Mouse (Mus musculus) kidney, postnatal 0 days (tissue): ENCODE measurements around the gene Dcun1d2. TPM values are rescaled to one million over a fixed set of nuclear protein-coding genes. Genes with fewer than 3 reads are reported as not detected.

Source experiments
- ATAC-seq: fragments of 200-750 bp; cut with Nextera tagmentation; replicated peaks from 2 replicates; pipeline ENCODE4 v1.8.0; 2017; ENCODE audit warnings: low read depth, moderate number of reproducible peaks, moderate TSS enrichment, moderate library complexity; ENCODE audit not compliant: low FRiP score
- DNase-seq: peaks from one replicate; pipeline ENCODE4 v3.0.0-alpha.2; 2016; ENCODE audit warnings: low spot score
- H3K27ac ChIP-seq: fragments of 300-500 bp; sonication (generic); 2 replicates; pipeline ENCODE4 v1.5.1; 2014; ENCODE audit warnings: mild to moderate bottlenecking
- H3K27me3 ChIP-seq: fragments of 300-500 bp; sonication (generic); 2 replicates; pipeline ENCODE4 v1.6.1; 2014; ENCODE audit warnings: low read length, mixed read lengths; ENCODE audit not compliant: insufficient read depth
- H3K36me3 ChIP-seq: fragments of 300-500 bp; sonication (generic); 2 replicates; pipeline ENCODE4 v1.6.1; 2014; ENCODE audit warnings: low read length, mixed read lengths; ENCODE audit not compliant: insufficient read depth
- H3K4me1 ChIP-seq: fragments of 300-500 bp; sonication (generic); replicated peaks from 2 replicates; pipeline ENCODE4 v1.6.1; 2014; ENCODE audit warnings: antibody characterized with exemption, low read length, mixed read lengths; ENCODE audit not compliant: insufficient read depth
- H3K4me2 ChIP-seq: fragments of 300-500 bp; sonication (generic); 2 replicates; pipeline ENCODE4 v1.6.1; 2014; ENCODE audit warnings: mild to moderate bottlenecking, low read length, moderate library complexity, mixed read lengths
- H3K4me3 ChIP-seq: fragments of 300-500 bp; sonication (generic); replicated peaks from 2 replicates; pipeline ENCODE4 v1.5.1; 2014; ENCODE audit warnings: low read depth, low read length
- H3K9ac ChIP-seq: fragments of 300-500 bp; sonication (generic); 2 replicates; pipeline ENCODE4 v1.6.1; 2014; ENCODE audit warnings: low read depth, low read length
- H3K9me3 ChIP-seq: fragments of 300-500 bp; sonication (generic); replicated peaks from 2 replicates; pipeline ENCODE4 v1.6.1; 2016; ENCODE audit warnings: low read length, inconsistent platforms, mixed read lengths
- CTCF ChIP-seq: IDR thresholded peaks from 2 replicates; pipeline ENCODE4 v1.5.1; 2016; ENCODE audit warnings: antibody characterized with exemption, low read depth, mild to moderate bottlenecking, moderate library complexity
- WGBS: fragments of 180-500 bp; shearing (Covaris S2); extraction: QIAGEN DNeasy Blood & Tissue Kit; methylation state at CpG from one replicate; pipeline ENCODE4 v1.1.7; 2014; 5-methylcytosine and 5-hydroxymethylcytosine counted together
- polyA plus RNA-seq: library from polyadenylated mRNA; unstranded; fragments of >200 nt; fragmentation: Nextera tagmentation; extraction: Ambion mirVana; gene quantifications from 2 replicates; pipeline ENCODE4 v1.2.1, GENCODE M21; 2015

Gene Dcun1d2
- polyA plus RNA-seq, 1 experiment from 2014 or later: 17.3 TPM

GRCm38 (mm10) chr8:13228923-13229610, 58.9 kb downstream of the Dcun1d2 start:
- no peak for DNase-seq

GRCm38 (mm10) chr8:13227184-13227583, 60.7 kb downstream of the Dcun1d2 start:
- no peak for TF ChIP-seq CTCF
- Histone ChIP-seq H3K4me1 (no peaks in the 10 kb centered on the region), H3K9ac (no peak overlapping the region), H3K27ac (no peak overlapping the region), H3K4me2 (no peak overlapping the region), H3K27me3 (no peaks in the 10 kb centered on the region), H3K36me3 (no peaks in the 10 kb centered on the region), H3K9me3 (no peaks in the 10 kb centered on the region), H3K4me3 (no peak overlapping the region)
- WGBS: 65% methylated on average over 3 of the region's 3 CpGs
- DNase-seq (no peak), ATAC-seq (no peak)

More at GRCm38 (mm10) chr8:13228923-13229610, 58.9 kb downstream of the Dcun1d2 start:
- 36% methylated on average over 9 of the region's 9 CpGs for WGBS
- Histone ChIP-seq H3K4me1 (no peaks in the 10 kb centered on the region), H3K4me3 (no peak overlapping the region), H3K4me2 (no peak overlapping the region), H3K27ac (no peak overlapping the region), H3K36me3 (no peaks in the 10 kb centered on the region), H3K9me3 (no peaks in the 10 kb centered on the region), H3K27me3 (no peaks in the 10 kb centered on the region), H3K9ac (no peak overlapping the region)
- no peak for ATAC-seq
- no peak for TF ChIP-seq CTCF

GRCm38 (mm10) chr8:13226288-13226687, 61.6 kb downstream of the Dcun1d2 start:
- H3K9me3 ChIP-seq: no peaks in the 10 kb centered on the region
- H3K4me2 ChIP-seq: no peak overlapping the region
- WGBS: 64% methylated on average over 6 of the region's 6 CpGs
- H3K27ac ChIP-seq: no peak overlapping the region
- H3K4me1 ChIP-seq: no peaks in the 10 kb centered on the region
- H3K4me3 ChIP-seq: no peak overlapping the region
- ATAC-seq: no peak
- DNase-seq: no peak
- no peaks in the 10 kb centered on the region for H3K27me3 ChIP-seq
- no peaks in the 10 kb centered on the region for H3K36me3 ChIP-seq
- TF ChIP-seq CTCF: no peak
- H3K9ac ChIP-seq: no peak overlapping the region

GRCm38 (mm10) chr8:13224426-13224825, 63.5 kb downstream of the Dcun1d2 start:
- Histone ChIP-seq H3K36me3 (no peaks in the 10 kb centered on the region), H3K4me3 (no peak overlapping the region), H3K27me3 (no peaks in the 10 kb centered on the region), H3K9ac (no peak overlapping the region), H3K4me1 (no peaks in the 10 kb centered on the region), H3K4me2 (no peak overlapping the region), H3K27ac (no peak overlapping the region), H3K9me3 (no peaks in the 10 kb centered on the region)
- no peak for TF ChIP-seq CTCF
- 83% methylated on average over 9 of the region's 9 CpGs for WGBS
- ATAC-seq: no peak
- no peak for DNase-seq

- 71% methylated on average over 4 of the region's 4 CpGs for WGBS
- no peak for ATAC-seq
- H3K27me3 ChIP-seq: no peaks in the 10 kb centered on the region
- DNase-seq: no peak
- no peaks in the 10 kb centered on the region for H3K36me3 ChIP-seq
- H3K9ac ChIP-seq: no peak overlapping the region
- peaks cover 5% of the 10 kb centered on the region; the same call in 1 of the 2 replicates for H3K4me1 ChIP-seq
- TF ChIP-seq CTCF: no peak
- H3K4me2 ChIP-seq: no peak overlapping the region
- no peak overlapping the region for H3K4me3 ChIP-seq
- no peak overlapping the region for H3K27ac ChIP-seq
- no peaks in the 10 kb centered on the region for H3K9me3 ChIP-seq
Observed at GRCm38 (mm10) chr8:13218441-13218840, 69.5 kb downstream of the Dcun1d2 start.

GRCm38 (mm10) chr8:13217986-13218385, 69.9 kb downstream of the Dcun1d2 start:
- no peak for DNase-seq

More at GRCm38 (mm10) chr8:13217986-13218385, 69.9 kb downstream of the Dcun1d2 start:
- ATAC-seq: no peak
- Histone ChIP-seq H3K36me3 (no peaks in the 10 kb centered on the region), H3K4me2 (no peak overlapping the region), H3K9ac (no peak overlapping the region), H3K4me3 (no peak overlapping the region), H3K27ac (no peak overlapping the region), H3K9me3 (no peaks in the 10 kb centered on the region), H3K27me3 (no peaks in the 10 kb centered on the region), H3K4me1 (peaks cover 9% of the 10 kb centered on the region; the same call in 1 of the 2 replicates)
- TF ChIP-seq CTCF: no peak
